Mouse (Mus musculus): ENCODE measurements around the gene Txnrd1. TPM values are rescaled to one million over a fixed set of nuclear protein-coding genes. Genes with fewer than 3 reads are reported as not detected.

Gene Txnrd1
- polyA plus RNA-seq, 1 experiment, result 69.4 TPM

GRCm38 (mm10) chr10:82863106-82863680 lies 29.4 kb downstream of the Txnrd1 start:
- Histone ChIP-seq H3K4me1 (ENCODE audit: control insufficient read depth, insufficient read depth, insufficient read length, low read length) (peaks cover 14% of the 10 kb centered on the region), H3K27me3 (ENCODE audit: control insufficient read depth, insufficient read depth, low read length) (no peaks in the 10 kb centered on the region), H3K4me3 (ENCODE audit: low read depth, low read length) (no peak overlapping the region), H3K36me3 (ENCODE audit: control insufficient read depth, insufficient read depth, low read length) (peaks cover 24% of the 10 kb centered on the region), H3K27ac (ENCODE audit: insufficient read depth, low read depth, low read length) (no peak overlapping the region)
- WGBS, result 50% methylated on average over 5 of the region's 5 CpGs
- TF ChIP-seq CTCF (IDR thresholded peaks at IDR 0.05; ENCODE audit: extremely low read depth, insufficient read length, insufficient replicate concordance, low read depth, low read length), result no peak
- TF ChIP-seq POLR2A (IDR thresholded peaks at IDR 0.05; ENCODE audit: low read depth, low read length), result no peak

- H3K27ac ChIP-seq (ENCODE audit: insufficient read depth, low read depth, low read length), result no peak overlapping the region
- H3K27me3 ChIP-seq (ENCODE audit: control insufficient read depth, insufficient read depth, low read length), result no peaks in the 10 kb centered on the region
- 52% methylated on average over 7 of the region's 7 CpGs for WGBS
- no peak for TF ChIP-seq POLR2A (IDR thresholded peaks at IDR 0.05; ENCODE audit: low read depth, low read length)
- no peak for TF ChIP-seq CTCF (IDR thresholded peaks at IDR 0.05; ENCODE audit: extremely low read depth, insufficient read length, insufficient replicate concordance, low read depth, low read length)
- H3K4me3 ChIP-seq (ENCODE audit: low read depth, low read length), result no peak overlapping the region
- peaks cover 11% of the 10 kb centered on the region for H3K4me1 ChIP-seq (ENCODE audit: control insufficient read depth, insufficient read depth, insufficient read length, low read length)
- H3K36me3 ChIP-seq (ENCODE audit: control insufficient read depth, insufficient read depth, low read length), result peaks cover 27% of the 10 kb centered on the region
Observed at GRCm38 (mm10) chr10:82863827-82864226, 30.1 kb downstream of the Txnrd1 start.

GRCm38 (mm10) chr10:82866356-82866755 lies 32.6 kb downstream of the Txnrd1 start, which contains the start of gene Eid3:
Eid3 (plus strand) TSS chr10:82866626.
- H3K4me3 ChIP-seq (ENCODE audit: low read depth, low read length), result no peak within 1 kb of the TSS
- 70% methylated on average over 9 of the region's 9 CpGs for WGBS
- H3K27me3 ChIP-seq (ENCODE audit: control insufficient read depth, insufficient read depth, low read length), result no peaks in the 10 kb centered on the region
- peaks cover 31% of the 10 kb centered on the region for H3K36me3 ChIP-seq (ENCODE audit: control insufficient read depth, insufficient read depth, low read length)
- H3K27ac ChIP-seq (ENCODE audit: insufficient read depth, low read depth, low read length), result no peak within 1 kb of the TSS
- H3K4me1 ChIP-seq (ENCODE audit: control insufficient read depth, insufficient read depth, insufficient read length, low read length), result peaks cover 11% of the 10 kb centered on the region
- TF ChIP-seq CTCF (IDR thresholded peaks at IDR 0.05; ENCODE audit: extremely low read depth, insufficient read length, insufficient replicate concordance, low read depth, low read length) (no peak), POLR2A (IDR thresholded peaks at IDR 0.05; ENCODE audit: low read depth, low read length) (no peak)

- peaks cover 9% of the 10 kb centered on the region for H3K4me1 ChIP-seq (ENCODE audit: control insufficient read depth, insufficient read depth, insufficient read length, low read length)
- TF ChIP-seq POLR2A (IDR thresholded peaks at IDR 0.05; ENCODE audit: low read depth, low read length), result no peak
- TF ChIP-seq CTCF (IDR thresholded peaks at IDR 0.05; ENCODE audit: extremely low read depth, insufficient read length, insufficient replicate concordance, low read depth, low read length), result no peak
- H3K4me3 ChIP-seq (ENCODE audit: low read depth, low read length), result no peak overlapping the region
- WGBS, result 84% methylated on average over 18 of the region's 18 CpGs
- H3K27ac ChIP-seq (ENCODE audit: insufficient read depth, low read depth, low read length), result no peak overlapping the region
- H3K36me3 ChIP-seq (ENCODE audit: control insufficient read depth, insufficient read depth, low read length), result peaks cover 31% of the 10 kb centered on the region
- H3K27me3 ChIP-seq (ENCODE audit: control insufficient read depth, insufficient read depth, low read length), result no peaks in the 10 kb centered on the region
Observed at GRCm38 (mm10) chr10:82866832-82867231, 33.1 kb downstream of the Txnrd1 start.

GRCm38 (mm10) chr10:82868418-82869086 lies 34.8 kb downstream of the Txnrd1 start:
- WGBS, result 67% methylated on average over 6 of the region's 6 CpGs
- no peaks in the 10 kb centered on the region for H3K27me3 ChIP-seq (ENCODE audit: control insufficient read depth, insufficient read depth, low read length)
- peaks cover 28% of the 10 kb centered on the region for H3K36me3 ChIP-seq (ENCODE audit: control insufficient read depth, insufficient read depth, low read length)
- H3K4me1 ChIP-seq (ENCODE audit: control insufficient read depth, insufficient read depth, insufficient read length, low read length), result peaks cover 6% of the 10 kb centered on the region
- H3K27ac ChIP-seq (ENCODE audit: insufficient read depth, low read depth, low read length), result no peak overlapping the region
- H3K4me3 ChIP-seq (ENCODE audit: low read depth, low read length), result no peak overlapping the region
- TF ChIP-seq CTCF (IDR thresholded peaks at IDR 0.05; ENCODE audit: extremely low read depth, insufficient read length, insufficient replicate concordance, low read depth, low read length) (no peak), POLR2A (IDR thresholded peaks at IDR 0.05; ENCODE audit: low read depth, low read length) (no peak)

GRCm38 (mm10) chr10:82875446-82875845 lies 41.7 kb downstream of the Txnrd1 start:
- no peak for TF ChIP-seq CTCF (IDR thresholded peaks at IDR 0.05; ENCODE audit: extremely low read depth, insufficient read length, insufficient replicate concordance, low read depth, low read length)
- TF ChIP-seq POLR2A (IDR thresholded peaks at IDR 0.05; ENCODE audit: low read depth, low read length), result no peak
- H3K27me3 ChIP-seq (ENCODE audit: control insufficient read depth, insufficient read depth, low read length), result no peaks in the 10 kb centered on the region
- 83% methylated on average over 10 of the region's 10 CpGs for WGBS
- peaks cover 19% of the 10 kb centered on the region for H3K4me1 ChIP-seq (ENCODE audit: control insufficient read depth, insufficient read depth, insufficient read length, low read length)
- H3K36me3 ChIP-seq (ENCODE audit: control insufficient read depth, insufficient read depth, low read length), result peaks cover 48% of the 10 kb centered on the region
- peak overlapping the region; percentile 80 for H3K27ac ChIP-seq (ENCODE audit: insufficient read depth, low read depth, low read length)
- H3K4me3 ChIP-seq (ENCODE audit: low read depth, low read length), result no peak overlapping the region

DNA sequence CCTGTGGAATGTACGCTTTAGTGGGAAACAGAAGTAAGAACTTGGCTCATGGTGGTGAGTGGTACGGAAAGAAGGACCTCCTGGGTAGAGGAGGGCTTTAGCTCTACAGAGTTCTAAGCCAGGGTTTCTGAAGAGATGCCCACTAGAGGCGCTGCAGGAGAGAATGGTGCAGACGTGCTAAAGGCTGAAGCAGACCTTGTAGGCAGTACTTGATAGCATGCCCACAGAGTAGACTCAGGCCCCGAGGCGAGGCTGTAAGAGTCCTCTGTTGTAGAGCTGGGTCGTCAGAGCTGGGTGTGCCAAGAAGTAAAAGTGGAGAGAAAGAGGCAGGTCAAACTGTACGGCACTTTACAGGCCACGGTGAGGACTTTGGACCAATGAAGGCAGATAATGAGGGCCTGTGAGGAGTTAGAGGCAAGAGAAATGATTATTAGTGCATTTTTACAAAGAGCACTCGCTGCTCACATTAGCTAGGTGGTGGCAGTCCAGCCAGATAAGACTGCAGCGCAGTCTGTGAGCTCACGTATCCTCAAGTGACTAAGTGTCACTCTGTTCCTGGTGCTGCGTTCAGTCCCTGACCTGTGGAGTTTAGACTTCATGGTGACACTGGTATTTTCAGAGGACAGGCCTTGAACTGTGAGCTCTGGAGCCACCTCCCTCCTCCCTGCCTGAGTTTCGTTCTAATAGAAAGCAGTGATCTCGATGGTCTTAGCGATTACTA lies 42.5 kb downstream of the Txnrd1 start:
- WGBS, result 38% methylated on average over 16 of the region's 16 CpGs
- Histone ChIP-seq H3K27me3 (ENCODE audit: control insufficient read depth, insufficient read depth, low read length) (no peaks in the 10 kb centered on the region), H3K4me1 (ENCODE audit: control insufficient read depth, insufficient read depth, insufficient read length, low read length) (peaks cover 19% of the 10 kb centered on the region), H3K4me3 (ENCODE audit: low read depth, low read length) (no peak overlapping the region), H3K36me3 (ENCODE audit: control insufficient read depth, insufficient read depth, low read length) (peaks cover 56% of the 10 kb centered on the region), H3K27ac (ENCODE audit: insufficient read depth, low read depth, low read length) (peak overlapping the region; percentile 80)
- TF ChIP-seq POLR2A (IDR thresholded peaks at IDR 0.05; ENCODE audit: low read depth, low read length), result no peak
- TF ChIP-seq CTCF (IDR thresholded peaks at IDR 0.05; ENCODE audit: extremely low read depth, insufficient read length, insufficient replicate concordance, low read depth, low read length), result peak; percentile 71; the same call in 1 of the 2 replicates

Data from small intestine, adult 2 months (tissue).